Mouse (Mus musculus): ENCODE results near the gene Ech1. TPM values are rescaled to one million over a fixed set of nuclear protein-coding genes. Genes with fewer than 3 reads are reported as not detected.
A peak's percentile ranks its signal among the peaks of the same experiment; 100 is the strongest.

The Ech1 gene
- polyA plus RNA-seq, 1 experiment from 2014 or later: 201 TPM

GRCm38 (mm10) chr7:28822556-28822955 lies 2.5 kb upstream of the Ech1 start:
- H3K4me2 ChIP-seq (ENCODE audit: low read depth, low read length): no peak overlapping the region
- 59% methylated on average over 1 of the region's 1 CpGs for WGBS (ENCODE audit: insufficient replicate concordance)
- H3K27me3 ChIP-seq (ENCODE audit: control insufficient read depth, insufficient read depth, low read depth, low read length): no peaks in the 10 kb centered on the region
- peaks cover 40% of the 10 kb centered on the region for H3K4me1 ChIP-seq (ENCODE audit: control insufficient read depth, low read depth, low read length)
- H3K9me3 ChIP-seq (replicated peaks; ENCODE audit: control insufficient read depth, low read length): no peaks in the 10 kb centered on the region
- no peak overlapping the region for H3K4me3 ChIP-seq (ENCODE audit: low read depth, low read length)
- peaks cover 51% of the 10 kb centered on the region for H3K36me3 ChIP-seq (ENCODE audit: control insufficient read depth, insufficient read depth)
- H3K27ac ChIP-seq (ENCODE audit: low read length): no peak overlapping the region; the same call in 1 of the 2 replicates
- no peak for ATAC-seq (ENCODE audit: low read depth)
- no peak overlapping the region for H3K9ac ChIP-seq (ENCODE audit: low read depth, low read length)

DNA sequence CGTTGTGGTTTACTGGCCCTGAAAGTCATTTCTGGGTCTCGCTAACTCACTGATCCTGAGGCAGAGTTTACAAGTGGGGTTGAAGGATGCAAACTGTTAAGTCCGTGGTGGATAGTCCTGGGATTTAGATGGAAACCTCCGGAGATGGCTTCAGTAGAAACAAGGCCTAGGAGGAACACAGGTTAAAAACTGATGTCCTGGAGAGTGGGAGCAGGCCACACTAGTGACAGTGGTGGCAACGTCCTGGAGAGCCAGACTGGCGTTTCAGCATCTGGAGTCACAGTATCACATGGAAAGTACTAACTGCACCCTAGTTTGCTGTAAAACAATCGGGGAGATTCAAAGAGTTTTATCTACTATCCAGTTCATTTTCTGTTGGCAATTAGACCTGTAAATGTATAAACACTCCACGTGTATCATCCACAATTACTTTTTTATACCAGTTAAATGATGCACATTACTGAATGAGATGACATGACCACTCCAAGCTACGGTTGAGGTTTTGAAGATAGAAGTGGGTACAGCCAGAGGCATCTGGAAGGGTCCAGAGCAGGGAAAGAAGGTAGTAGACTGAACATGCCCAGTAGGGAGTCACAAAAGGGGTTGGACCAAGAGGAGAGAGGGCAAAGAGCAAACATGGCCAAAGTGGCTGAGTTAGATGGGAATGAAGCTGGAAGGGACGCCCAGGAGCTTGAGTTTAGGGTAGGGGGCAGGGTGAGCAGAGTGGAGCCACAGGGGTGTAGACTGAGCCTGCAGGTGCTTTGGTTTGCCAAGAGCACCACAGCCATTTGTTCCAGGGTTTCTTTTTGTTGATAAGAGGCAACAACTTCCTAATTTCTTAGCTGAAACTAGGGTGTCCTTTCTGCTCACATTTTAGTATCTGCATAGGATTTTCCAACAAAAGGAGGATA lies 1.8 kb upstream of the Ech1 start:
- Histone ChIP-seq H3K9me3 (replicated peaks; ENCODE audit: control insufficient read depth, low read length) (no peaks in the 10 kb centered on the region), H3K27me3 (ENCODE audit: control insufficient read depth, insufficient read depth, low read depth, low read length) (no peaks in the 10 kb centered on the region), H3K4me3 (ENCODE audit: low read depth, low read length) (no peak overlapping the region), H3K27ac (ENCODE audit: low read length) (peak overlapping the region; percentile 42; the same call in 1 of the 2 replicates), H3K4me1 (ENCODE audit: control insufficient read depth, low read depth, low read length) (peaks cover 36% of the 10 kb centered on the region), H3K9ac (ENCODE audit: low read depth, low read length) (no peak overlapping the region), H3K36me3 (ENCODE audit: control insufficient read depth, insufficient read depth) (peaks cover 44% of the 10 kb centered on the region), H3K4me2 (ENCODE audit: low read depth, low read length) (no peak overlapping the region)
- ATAC-seq (ENCODE audit: low read depth): no peak
- 52% methylated on average over 10 of the region's 10 CpGs for WGBS (ENCODE audit: insufficient replicate concordance)

DNA sequence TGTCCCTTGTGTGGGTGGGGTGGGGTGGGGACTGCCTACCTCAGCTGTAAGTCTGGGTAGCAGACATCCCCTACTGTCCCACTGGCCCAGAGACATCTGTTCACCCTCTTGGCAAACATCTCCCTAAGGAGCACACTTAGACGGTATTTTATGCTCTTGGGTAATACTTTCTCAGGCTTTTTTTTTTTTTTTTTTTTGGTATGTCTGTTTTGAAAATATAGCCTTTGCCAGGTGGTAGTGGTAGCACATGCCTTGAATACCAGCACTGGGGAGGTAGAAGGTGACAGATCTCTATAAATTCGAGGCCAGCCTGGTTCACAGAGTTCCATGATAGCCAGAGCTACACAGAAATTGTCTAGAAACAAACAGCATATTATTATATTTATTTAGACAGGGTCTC lies 1.1 kb upstream of the Ech1 start:
- Histone ChIP-seq H3K4me1 (ENCODE audit: control insufficient read depth, low read depth, low read length) (peaks cover 31% of the 10 kb centered on the region), H3K27ac (ENCODE audit: low read length) (peak overlapping the region; percentile 75), H3K36me3 (ENCODE audit: control insufficient read depth, insufficient read depth) (peaks cover 38% of the 10 kb centered on the region), H3K9ac (ENCODE audit: low read depth, low read length) (no peak overlapping the region), H3K4me3 (ENCODE audit: low read depth, low read length) (no peak overlapping the region), H3K9me3 (replicated peaks; ENCODE audit: control insufficient read depth, low read length) (no peaks in the 10 kb centered on the region), H3K4me2 (ENCODE audit: low read depth, low read length) (no peak overlapping the region), H3K27me3 (ENCODE audit: control insufficient read depth, insufficient read depth, low read depth, low read length) (no peaks in the 10 kb centered on the region)
- WGBS (ENCODE audit: insufficient replicate concordance): 29% methylated on average over 2 of the region's 2 CpGs
- no peak for ATAC-seq (ENCODE audit: low read depth)

GRCm38 (mm10) chr7:28825686-28826401 lies 827 bp downstream of the Ech1 start:
- peak overlapping the region; percentile 68 for H3K4me3 ChIP-seq (ENCODE audit: low read depth, low read length)
- peak overlapping the region; percentile 70 for H3K4me2 ChIP-seq (ENCODE audit: low read depth, low read length)
- ATAC-seq (ENCODE audit: low read depth): peak; percentile 19; the same call in 1 of the 2 replicates
- H3K27me3 ChIP-seq (ENCODE audit: control insufficient read depth, insufficient read depth, low read depth, low read length): no peaks in the 10 kb centered on the region
- H3K27ac ChIP-seq (ENCODE audit: low read length): peak overlapping the region; percentile 75
- H3K4me1 ChIP-seq (ENCODE audit: control insufficient read depth, low read depth, low read length): peaks cover 30% of the 10 kb centered on the region
- 33% methylated on average over 11 of the region's 11 CpGs for WGBS (ENCODE audit: insufficient replicate concordance)
- H3K9me3 ChIP-seq (replicated peaks; ENCODE audit: control insufficient read depth, low read length): no peaks in the 10 kb centered on the region
- peaks cover 28% of the 10 kb centered on the region for H3K36me3 ChIP-seq (ENCODE audit: control insufficient read depth, insufficient read depth)
- H3K9ac ChIP-seq (ENCODE audit: low read depth, low read length): peak overlapping the region; percentile 71

DNA sequence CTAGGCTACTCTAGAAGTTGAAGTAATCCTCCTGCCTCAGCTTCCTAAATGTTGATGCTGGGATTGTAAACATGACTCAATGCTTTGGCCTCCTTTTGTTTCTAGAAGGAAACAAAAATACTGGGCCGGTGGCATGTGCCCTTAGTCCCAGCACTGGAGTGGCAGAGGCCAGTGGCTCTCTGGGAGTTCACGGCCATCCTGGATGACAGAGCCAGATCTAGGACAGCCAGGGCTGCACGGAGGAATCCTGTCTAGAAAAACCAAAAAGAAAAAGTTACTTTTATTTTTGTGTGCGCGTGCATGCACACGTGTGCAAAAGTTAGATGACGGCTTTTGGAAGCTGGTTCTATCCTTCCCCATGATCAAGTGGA lies 1.4 kb downstream of the Ech1 start:
- no peak for ATAC-seq (ENCODE audit: low read depth)
- Histone ChIP-seq H3K9ac (ENCODE audit: low read depth, low read length) (no peak overlapping the region; the same call in 1 of the 2 replicates), H3K4me1 (ENCODE audit: control insufficient read depth, low read depth, low read length) (peaks cover 32% of the 10 kb centered on the region), H3K9me3 (replicated peaks; ENCODE audit: control insufficient read depth, low read length) (no peaks in the 10 kb centered on the region), H3K4me2 (ENCODE audit: low read depth, low read length) (peak overlapping the region; percentile 70), H3K4me3 (ENCODE audit: low read depth, low read length) (no peak overlapping the region; the same call in 1 of the 2 replicates), H3K27me3 (ENCODE audit: control insufficient read depth, insufficient read depth, low read depth, low read length) (no peaks in the 10 kb centered on the region), H3K36me3 (ENCODE audit: control insufficient read depth, insufficient read depth) (peaks cover 22% of the 10 kb centered on the region), H3K27ac (ENCODE audit: low read length) (no peak overlapping the region; the same call in 1 of the 2 replicates)
- WGBS (ENCODE audit: insufficient replicate concordance): 85% methylated on average over 7 of the region's 7 CpGs

GRCm38 (mm10) chr7:28827338-28827737 lies 2.3 kb downstream of the Ech1 start:
- Histone ChIP-seq H3K9ac (ENCODE audit: low read depth, low read length) (no peak overlapping the region), H3K36me3 (ENCODE audit: control insufficient read depth, insufficient read depth) (peaks cover 14% of the 10 kb centered on the region), H3K27me3 (ENCODE audit: control insufficient read depth, insufficient read depth, low read depth, low read length) (no peaks in the 10 kb centered on the region), H3K27ac (ENCODE audit: low read length) (no peak overlapping the region), H3K4me3 (ENCODE audit: low read depth, low read length) (no peak overlapping the region), H3K4me1 (ENCODE audit: control insufficient read depth, low read depth, low read length) (peaks cover 39% of the 10 kb centered on the region), H3K9me3 (replicated peaks; ENCODE audit: control insufficient read depth, low read length) (no peaks in the 10 kb centered on the region), H3K4me2 (ENCODE audit: low read depth, low read length) (no peak overlapping the region)
- no peak for ATAC-seq (ENCODE audit: low read depth)
- WGBS (ENCODE audit: insufficient replicate concordance): 44% methylated on average over 3 of the region's 3 CpGs

DNA sequence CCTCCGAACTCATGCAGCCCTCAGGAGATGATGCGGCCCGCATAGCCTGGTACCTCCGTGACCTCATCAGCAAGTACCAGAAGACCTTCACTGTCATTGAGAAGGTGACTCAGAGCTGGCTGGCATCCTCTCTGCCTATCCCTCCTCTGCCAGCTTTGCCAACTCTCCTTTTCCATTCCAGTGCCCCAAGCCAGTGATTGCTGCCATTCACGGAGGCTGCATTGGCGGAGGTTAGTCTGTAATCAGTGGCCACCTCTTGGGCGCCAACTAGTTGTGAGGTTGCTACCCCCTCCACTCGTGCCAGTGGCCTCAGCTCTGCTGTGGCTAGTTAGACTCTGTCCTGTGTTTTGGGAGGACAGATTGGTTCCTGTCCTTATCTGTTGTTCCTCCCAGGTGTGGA lies 4.8 kb downstream of the Ech1 start:
- 84% methylated on average over 8 of the region's 8 CpGs for WGBS (ENCODE audit: insufficient replicate concordance)
- Histone ChIP-seq H3K27ac (ENCODE audit: low read length) (no peak overlapping the region), H3K4me2 (ENCODE audit: low read depth, low read length) (no peak overlapping the region), H3K4me3 (ENCODE audit: low read depth, low read length) (no peak overlapping the region), H3K9ac (ENCODE audit: low read depth, low read length) (no peak overlapping the region), H3K9me3 (replicated peaks; ENCODE audit: control insufficient read depth, low read length) (no peaks in the 10 kb centered on the region), H3K36me3 (ENCODE audit: control insufficient read depth, insufficient read depth) (peaks cover 7% of the 10 kb centered on the region), H3K4me1 (ENCODE audit: control insufficient read depth, low read depth, low read length) (peaks cover 27% of the 10 kb centered on the region), H3K27me3 (ENCODE audit: control insufficient read depth, insufficient read depth, low read depth, low read length) (no peaks in the 10 kb centered on the region)
- no peak for ATAC-seq (ENCODE audit: low read depth)

- Histone ChIP-seq H3K4me3 (ENCODE audit: low read depth, low read length) (no peak overlapping the region), H3K27me3 (ENCODE audit: control insufficient read depth, insufficient read depth, low read depth, low read length) (no peaks in the 10 kb centered on the region), H3K4me1 (ENCODE audit: control insufficient read depth, low read depth, low read length) (peaks cover 21% of the 10 kb centered on the region), H3K9ac (ENCODE audit: low read depth, low read length) (no peak overlapping the region), H3K36me3 (ENCODE audit: control insufficient read depth, insufficient read depth) (peaks cover 7% of the 10 kb centered on the region), H3K9me3 (replicated peaks; ENCODE audit: control insufficient read depth, low read length) (no peaks in the 10 kb centered on the region), H3K27ac (ENCODE audit: low read length) (no peak overlapping the region), H3K4me2 (ENCODE audit: low read depth, low read length) (no peak overlapping the region)
- WGBS (ENCODE audit: insufficient replicate concordance): 59% methylated on average over 5 of the region's 5 CpGs
- no peak for ATAC-seq (ENCODE audit: low read depth)
Measured at GRCm38 (mm10) chr7:28830981-28831380, 6.0 kb downstream of the Ech1 start.
